ENCODE assay signal across 12 mouse cellular contexts in the genomic region with DNA sequence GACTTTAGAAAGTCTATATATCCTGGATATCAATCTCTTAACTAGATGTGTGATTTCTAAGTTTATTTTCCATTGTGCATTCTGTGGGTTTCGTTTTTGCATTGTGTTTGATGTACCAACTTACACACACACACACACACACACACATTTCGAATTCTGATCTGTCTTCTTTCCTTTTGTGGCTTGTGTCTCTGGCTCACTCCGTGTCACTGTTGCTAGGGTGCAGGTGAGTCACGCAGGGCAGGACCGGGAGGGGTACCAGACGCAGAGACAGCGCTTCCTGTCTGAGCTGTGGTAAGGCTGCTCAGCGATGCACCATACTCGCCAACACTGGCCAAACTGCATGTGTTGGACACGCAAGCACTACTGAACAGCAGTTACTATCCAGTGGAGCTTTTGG.
DNase-seq lines count a peak whose midpoint lies in the region; ATAC-seq lines count a peak whose summit lies in the region.
"Had no signal": no experiment of that assay in that cellular context is flagged by ENCODE, and none has a peak within 500 bp of the region (broad histone marks: within the 10 kb centered on the region; RNA-seq: fewer than 3 reads in every experiment).

No protein-coding gene starts in this region.

- peak; percentile 58 for DNase-seq in adrenal gland, postnatal 14 days
- no peak for DNase-seq in adrenal gland, adult 2 months
- peak; percentile 81 for DNase-seq in thymus, postnatal 0 days (ENCODE audit: low spot score)
- no peak for DNase-seq in embryo, embryonic 10 days (ENCODE audit: low spot score)
- DNase-seq in ovary, postnatal 36 days (ENCODE audit: low spot score) = no peak
- no peak for DNase-seq in cerebellum, postnatal 4 days (ENCODE audit: low spot score in 2 of 2)
- DNase-seq: embryo, embryonic 11 days; kidney, postnatal 4 days; midbrain, embryonic 14.5 days had no signal

- peak; percentile 84 for ATAC-seq in activated CD4-positive, CD25-positive, alpha-beta regulatory T cell, adult 4 months
- peak; percentile 79 for ATAC-seq in monocyte, adult 5-6 weeks (replicated peaks; ENCODE audit: insufficient number of reproducible peaks, low FRiP score, low TSS enrichment, poor library complexity, severe bottlenecking)
- ATAC-seq: hindbrain, postnatal 0 days had no signal

Comparison
In these comparisons a context has a peak if more than half of its experiments do, and no peak if none do; other contexts are left out.
1. DNase-seq: peak in adrenal gland, postnatal 14 days (single experiment) and thymus, postnatal 0 days (single experiment); none in adrenal gland, adult 2 months (single experiment), embryo, embryonic 10 days (single experiment), ovary, postnatal 36 days (single experiment) and cerebellum, postnatal 4 days (0 of 2).